Mouse (Mus musculus) myocyte (in vitro differentiated cells): ENCODE measurements around the gene Camk2b. TPM values are rescaled to one million over a fixed set of nuclear protein-coding genes. Genes with fewer than 3 reads are reported as not detected.

ENCODE experiments used
- H3K27me3 ChIP-seq: one replicate; pipeline ENCODE4 v1.6.1; 2011; ENCODE audit not compliant: control insufficient read depth, insufficient read depth, insufficient read length
- H3K36me3 ChIP-seq: one replicate; pipeline ENCODE4 v1.6.1; 2011; ENCODE audit not compliant: control insufficient read depth, insufficient read depth
- H3K4me2 ChIP-seq: one replicate; pipeline ENCODE4 v1.6.1; 2011; ENCODE audit warnings: low read depth, control low read depth
- H3K4me3 ChIP-seq: one replicate; pipeline ENCODE4 v1.5.1; 2011; ENCODE audit warnings: mild to moderate bottlenecking, control low read depth, moderate library complexity
- H3K79me2 ChIP-seq: one replicate; pipeline ENCODE4 v1.6.1; 2011; ENCODE audit not compliant: control insufficient read depth, insufficient read depth
- H3ac ChIP-seq: one replicate; pipeline ENCODE4 v1.6.1; 2011; ENCODE audit not compliant: control insufficient read depth, insufficient read length
- CEBPB ChIP-seq: IDR thresholded peaks from 2 replicates; pipeline ENCODE4 v1.6.1; 2011; ENCODE audit warnings: mild to moderate bottlenecking, moderate library complexity; ENCODE audit not compliant: poor library complexity, insufficient read depth, severe bottlenecking
- MAX ChIP-seq: IDR thresholded peaks from one replicate; pipeline ENCODE4 v1.6.1; 2011; ENCODE audit warnings: low read depth, mild to moderate bottlenecking, control low read depth
- MYOD1 ChIP-seq, 3 experiments: IDR thresholded peaks; one replicate each; pipeline ENCODE4 v1.6.1; 2011; ENCODE audit warnings: control low read depth in 2 of 3, low read depth in 2 of 3, mild to moderate bottlenecking in 2 of 3, moderate library complexity in 1 of 3; ENCODE audit not compliant: insufficient read length in 2 of 3, control insufficient read depth in 1 of 3
- MYOG ChIP-seq, 3 experiments: IDR thresholded peaks; one replicate each; pipeline ENCODE4 v1.6.1; 2011; ENCODE audit warnings: control low read depth in 2 of 3, low read depth in 2 of 3, mild to moderate bottlenecking in 2 of 3; ENCODE audit not compliant: insufficient read length in 2 of 3, control insufficient read depth in 1 of 3, insufficient read depth in 1 of 3
- POLR2A ChIP-seq: IDR thresholded peaks from one replicate; pipeline ENCODE4 v1.6.1; 2011; ENCODE audit warnings: low read depth, mild to moderate bottlenecking, control low read depth, moderate library complexity; ENCODE audit not compliant: insufficient read length
- POLR2AphosphoS2 ChIP-seq: IDR thresholded peaks from one replicate; pipeline ENCODE4 v1.6.1; 2011; ENCODE audit warnings: low read depth, control low read depth; ENCODE audit not compliant: insufficient read length
- REST ChIP-seq: IDR thresholded peaks from one replicate; pipeline ENCODE4 v1.6.1; 2011; ENCODE audit warnings: mild to moderate bottlenecking, control low read depth, moderate library complexity; ENCODE audit not compliant: insufficient read depth, insufficient read length
- SRF ChIP-seq: IDR thresholded peaks from one replicate; pipeline ENCODE4 v1.6.1; 2011; ENCODE audit warnings: low read depth; ENCODE audit not compliant: control insufficient read depth, insufficient read length
- TCF12 ChIP-seq: IDR thresholded peaks from one replicate; pipeline ENCODE4 v1.6.1; 2011; ENCODE audit warnings: mild to moderate bottlenecking, control low read depth; ENCODE audit not compliant: poor library complexity, insufficient read depth, severe bottlenecking
- TCF3 ChIP-seq: IDR thresholded peaks from one replicate; pipeline ENCODE4 v1.6.1; 2011; ENCODE audit warnings: low read depth, control low read depth; ENCODE audit not compliant: insufficient read length
- USF1 ChIP-seq: IDR thresholded peaks from one replicate; pipeline ENCODE4 v1.6.1; 2011; ENCODE audit warnings: low read depth, mild to moderate bottlenecking, control low read depth, moderate library complexity
- polyA plus RNA-seq: library from polyadenylated mRNA; unstranded; fragments of >200 nt; fragmentation: generic; extraction: Trizol; gene quantifications from one replicate; pipeline ENCODE4 v1.2.1, GENCODE M21; 2012; ENCODE audit warnings: missing spikeins

Camk2b gene
- polyA plus RNA-seq, 1 experiment, result 1.5 TPM

GRCm38 (mm10) chr11:6018218-6019010 is 47.7 kb downstream of the Camk2b start:
- no peaks in the 10 kb centered on the region for H3K27me3 ChIP-seq
- H3ac ChIP-seq, result no peak overlapping the region
- H3K79me2 ChIP-seq, result no peaks in the 10 kb centered on the region
- H3K4me2 ChIP-seq, result no peak overlapping the region
- H3K36me3 ChIP-seq, result no peaks in the 10 kb centered on the region
- TF ChIP-seq MYOG (IDR thresholded peaks at IDR 0.05; ENCODE audit: control insufficient read depth in 1 of 3, insufficient read depth in 1 of 3, insufficient read length in 2 of 3, low read depth in 2 of 3) (peak in 2 of 3 experiments; percentile 10 to 53), MYOD1 (IDR thresholded peaks at IDR 0.05; ENCODE audit: control insufficient read depth in 1 of 3, insufficient read length in 2 of 3, low read depth in 2 of 3) (peak in 1 of 3 experiments; percentile 86), REST (no peak), TCF3 (no peak), POLR2A (no peak), USF1 (no peak)
- no peak overlapping the region for H3K4me3 ChIP-seq

GRCm38 (mm10) chr11:6017484-6018140 is 48.5 kb downstream of the Camk2b start:
- H3ac ChIP-seq, result no peak overlapping the region
- no peak for TF ChIP-seq MYOG (IDR thresholded peaks at IDR 0.05; ENCODE audit: control insufficient read depth in 1 of 3, insufficient read depth in 1 of 3, insufficient read length in 2 of 3, low read depth in 2 of 3)
- no peak for TF ChIP-seq MYOD1 (IDR thresholded peaks at IDR 0.05; ENCODE audit: control insufficient read depth in 1 of 3, insufficient read length in 2 of 3, low read depth in 2 of 3)
- no peak for TF ChIP-seq SRF
- TF ChIP-seq REST, result no peak
- TF ChIP-seq MAX, result no peak
- no peaks in the 10 kb centered on the region for H3K27me3 ChIP-seq
- no peak overlapping the region for H3K4me3 ChIP-seq
- H3K79me2 ChIP-seq, result no peaks in the 10 kb centered on the region
- H3K4me2 ChIP-seq, result no peak overlapping the region
- no peaks in the 10 kb centered on the region for H3K36me3 ChIP-seq

GRCm38 (mm10) chr11:6016797-6017395 is 49.3 kb downstream of the Camk2b start:
- Histone ChIP-seq H3K4me3 (no peak overlapping the region), H3K27me3 (no peaks in the 10 kb centered on the region), H3ac (no peak overlapping the region), H3K36me3 (no peaks in the 10 kb centered on the region), H3K4me2 (no peak overlapping the region), H3K79me2 (no peaks in the 10 kb centered on the region)
- TF ChIP-seq REST (no peak), POLR2A (no peak), MAX (no peak), TCF12 (no peak), USF1 (no peak), POLR2AphosphoS2 (no peak), CEBPB (no peak), MYOD1 (IDR thresholded peaks at IDR 0.05; ENCODE audit: control insufficient read depth in 1 of 3, insufficient read length in 2 of 3, low read depth in 2 of 3) (no peak), MYOG (IDR thresholded peaks at IDR 0.05; ENCODE audit: control insufficient read depth in 1 of 3, insufficient read depth in 1 of 3, insufficient read length in 2 of 3, low read depth in 2 of 3) (no peak), SRF (no peak)

GRCm38 (mm10) chr11:6016368-6016767 is 49.8 kb downstream of the Camk2b start:
- TF ChIP-seq REST (peak; percentile 86), POLR2AphosphoS2 (no peak), TCF3 (no peak)

GRCm38 (mm10) chr11:6015011-6015431 is 51.1 kb downstream of the Camk2b start:
- TF ChIP-seq USF1 (no peak), MYOG (IDR thresholded peaks at IDR 0.05; ENCODE audit: control insufficient read depth in 1 of 3, insufficient read depth in 1 of 3, insufficient read length in 2 of 3, low read depth in 2 of 3) (peak in 2 of 3 experiments; percentile 61), MYOD1 (IDR thresholded peaks at IDR 0.05; ENCODE audit: control insufficient read depth in 1 of 3, insufficient read length in 2 of 3, low read depth in 2 of 3) (peak; percentile 73 to 94 (median 76)), TCF3 (peak; percentile 10), REST (no peak), POLR2A (no peak)
- Histone ChIP-seq H3K36me3 (no peaks in the 10 kb centered on the region), H3K4me3 (no peak overlapping the region), H3ac (no peak overlapping the region), H3K4me2 (peak overlapping the region; percentile 18), H3K27me3 (no peaks in the 10 kb centered on the region), H3K79me2 (no peaks in the 10 kb centered on the region)

More at GRCm38 (mm10) chr11:6016368-6016767, 49.8 kb downstream of the Camk2b start:
- Histone ChIP-seq H3K4me2 (no peak overlapping the region), H3K79me2 (no peaks in the 10 kb centered on the region), H3K36me3 (no peaks in the 10 kb centered on the region), H3K27me3 (no peaks in the 10 kb centered on the region), H3ac (no peak overlapping the region), H3K4me3 (no peak overlapping the region)
